Mouse (Mus musculus) lung, postnatal 10 days (tissue): ENCODE results near the gene Tfdp2.
"Not testable (repeated sequence)": the region's sequence is repeated elsewhere in the genome, so short reads cannot be mapped to it uniquely, and the experiment has no call there.

Experiments used
- DNase-seq: peaks from one replicate; pipeline ENCODE4 v3.0.0; 2021

The Tfdp2 gene

GRCm38 (mm10) chr9:96319333-96319732, 123.3 kb downstream of the Tfdp2 start:
- DNase-seq = no peak

GRCm38 (mm10) chr9:96320551-96320980, 124.5 kb downstream of the Tfdp2 start:
- DNase-seq = peak; percentile 58

GRCm38 (mm10) chr9:96322411-96323152, 126.5 kb downstream of the Tfdp2 start:
- DNase-seq = no peak

DNA sequence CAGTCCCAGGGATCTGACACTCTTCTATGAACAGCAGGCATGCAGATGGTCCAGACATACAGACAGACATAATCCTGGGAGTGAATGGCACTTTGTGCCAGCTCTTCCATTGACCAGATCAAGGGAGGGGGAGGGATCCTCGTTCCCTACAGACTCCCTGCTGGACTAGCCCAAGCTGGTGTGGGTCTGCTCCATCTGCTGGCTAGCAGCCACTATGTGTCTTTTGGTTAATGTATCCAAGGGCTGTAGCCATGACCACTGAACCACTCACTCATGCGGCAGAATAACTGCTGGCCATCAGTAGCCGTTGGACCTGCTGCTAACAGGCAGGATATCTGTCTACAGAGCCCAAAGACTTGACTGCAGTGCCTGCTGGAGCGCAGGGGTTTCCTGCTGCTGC, 128.4 kb downstream of the Tfdp2 start:
- DNase-seq = no peak

DNA sequence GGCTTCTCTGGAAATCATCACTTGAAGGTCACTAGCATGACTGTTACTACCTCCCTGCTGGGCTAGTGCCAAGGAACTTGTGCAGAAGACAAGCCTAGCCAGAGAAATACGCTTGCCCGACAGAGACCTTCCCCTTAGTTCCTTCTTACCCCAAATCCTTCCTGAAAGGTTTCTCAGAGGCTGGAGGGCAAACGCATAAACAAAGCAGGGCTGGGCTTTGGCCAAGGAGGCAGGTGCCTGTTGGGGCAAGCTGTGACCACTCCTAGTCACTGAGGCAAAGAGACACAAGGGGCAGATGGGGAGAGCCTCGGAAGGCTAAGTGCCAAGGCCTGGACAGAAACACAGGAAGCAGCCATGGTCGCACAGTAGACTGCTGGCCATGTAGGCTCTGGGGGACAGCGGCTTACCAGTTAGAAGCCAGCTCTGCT, 130.4 kb downstream of the Tfdp2 start:
- DNase-seq = peak; percentile 52

- DNase-seq = no peak
Observed at GRCm38 (mm10) chr9:96328226-96328625, 132.2 kb downstream of the Tfdp2 start.

DNA sequence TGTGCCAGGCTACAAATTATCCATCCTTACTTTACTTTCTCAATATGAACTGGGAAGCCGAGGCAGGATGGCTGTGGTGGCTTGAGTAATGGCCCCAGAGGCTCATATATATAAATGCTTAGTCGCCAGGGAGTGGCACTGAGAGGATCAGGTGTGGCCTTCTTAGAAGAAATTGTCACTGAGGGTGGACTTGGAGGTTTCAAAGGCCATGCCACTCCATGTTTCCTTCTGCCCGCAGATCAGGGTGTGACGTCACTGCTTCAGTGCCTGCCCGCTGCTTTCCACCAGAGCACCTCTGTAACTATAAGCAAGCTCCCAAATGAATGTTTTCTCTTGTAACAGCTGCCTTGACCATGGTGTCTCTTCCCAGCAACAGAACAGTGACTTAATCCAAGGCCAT, 135.1 kb downstream of the Tfdp2 start:
- DNase-seq = no peak

DNA sequence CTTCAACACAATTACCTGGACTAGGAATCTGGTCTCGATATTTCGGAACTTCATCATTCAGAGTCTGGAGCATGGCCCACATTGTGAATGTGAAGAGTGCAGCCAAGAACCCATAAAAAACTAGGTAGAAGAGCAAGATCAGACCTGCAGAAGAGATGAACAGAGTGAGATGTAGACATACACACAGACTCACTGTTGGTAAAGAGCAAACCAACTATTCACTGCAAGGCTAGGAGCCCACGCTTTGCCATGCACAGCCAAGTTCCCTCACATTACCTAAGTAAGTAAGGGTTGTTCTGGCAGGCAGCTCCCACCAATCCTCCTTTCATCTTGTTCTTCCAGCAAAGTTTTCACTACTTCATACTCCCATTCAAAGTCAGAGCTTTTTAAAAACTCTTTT, 149.7 kb downstream of the Tfdp2 start:
- no peak for DNase-seq

- DNase-seq = no peak
Observed at GRCm38 (mm10) chr9:96348885-96349284, 152.8 kb downstream of the Tfdp2 start.

DNA sequence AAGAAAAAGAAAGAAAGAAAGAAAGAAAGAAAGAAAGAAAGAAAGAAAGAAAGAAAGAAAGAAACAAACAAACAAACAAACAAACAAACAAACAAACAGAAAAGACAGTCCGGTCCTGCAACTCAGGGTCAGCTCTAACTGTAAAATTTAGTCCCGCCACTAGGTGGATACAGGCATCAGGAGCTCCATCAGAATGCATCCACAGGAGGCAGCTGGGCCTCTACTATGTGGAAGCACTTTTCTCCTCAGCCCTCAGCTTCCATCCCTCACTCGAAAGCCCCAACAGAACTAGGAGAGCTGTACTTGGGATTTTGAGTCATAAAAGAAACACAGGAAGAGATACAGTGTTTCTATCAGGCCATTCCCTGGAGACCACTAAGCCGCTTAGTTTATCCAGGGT, 153.9 kb downstream of the Tfdp2 start:
- peak; percentile 85 for DNase-seq

GRCm38 (mm10) chr9:96350476-96350875, 154.4 kb downstream of the Tfdp2 start:
- DNase-seq = no peak

- not testable (repeated sequence) for DNase-seq
Observed at GRCm38 (mm10) chr9:96351771-96352170, 155.7 kb downstream of the Tfdp2 start.

DNA sequence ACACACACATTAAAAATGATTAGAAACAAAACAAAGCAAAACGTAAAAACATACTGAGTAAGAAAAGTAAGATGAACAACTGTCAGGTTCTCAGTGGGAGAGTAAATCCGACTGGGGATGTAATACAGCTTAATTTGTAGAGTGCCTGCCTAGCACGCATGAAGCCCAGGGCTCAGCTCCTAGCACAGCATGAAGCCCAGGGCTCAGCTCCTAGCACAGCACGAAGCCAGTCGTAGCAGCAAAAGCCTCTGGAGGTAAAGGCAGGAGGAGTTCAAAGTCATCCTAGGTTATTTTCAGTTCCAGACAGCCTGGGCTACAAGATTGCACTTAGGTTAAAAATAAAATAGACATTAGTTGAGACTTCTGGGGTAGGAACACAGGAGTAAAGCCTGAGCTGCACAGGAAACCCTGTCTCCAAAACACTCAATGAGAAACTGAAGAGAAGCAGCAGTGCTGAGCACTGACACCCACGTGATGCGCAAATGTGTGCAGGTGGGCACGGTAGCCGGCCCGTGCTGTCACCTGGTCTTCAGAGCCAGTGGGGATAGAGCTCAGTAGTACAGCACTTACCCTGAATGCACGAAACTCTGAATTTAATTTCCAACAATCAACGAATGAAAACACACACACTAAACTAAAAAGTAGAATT, 157.2 kb downstream of the Tfdp2 start:
- DNase-seq = no peak

DNA sequence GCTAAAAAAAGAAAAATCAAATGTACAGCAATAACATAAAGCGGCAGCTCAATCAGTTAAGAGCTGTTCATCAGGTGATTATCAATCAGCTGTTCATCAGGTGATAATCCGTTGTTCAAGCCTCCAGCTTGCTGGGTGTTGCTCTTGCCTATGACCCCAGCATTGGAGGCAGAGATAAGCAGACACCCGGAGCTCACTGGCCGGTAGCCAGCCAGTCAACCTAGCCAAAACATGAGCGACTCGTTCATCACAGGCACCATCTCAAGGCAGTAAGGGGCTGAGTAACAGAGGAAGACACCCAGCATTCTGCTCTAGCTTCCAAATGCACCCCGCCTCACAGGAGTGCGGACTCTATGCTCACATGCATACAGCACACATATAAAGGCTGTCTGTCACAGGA, 157.7 kb downstream of the Tfdp2 start:
- peak; percentile 31 for DNase-seq

- DNase-seq = no peak
Observed at GRCm38 (mm10) chr9:96360056-96360455, 164.0 kb downstream of the Tfdp2 start.

DNA sequence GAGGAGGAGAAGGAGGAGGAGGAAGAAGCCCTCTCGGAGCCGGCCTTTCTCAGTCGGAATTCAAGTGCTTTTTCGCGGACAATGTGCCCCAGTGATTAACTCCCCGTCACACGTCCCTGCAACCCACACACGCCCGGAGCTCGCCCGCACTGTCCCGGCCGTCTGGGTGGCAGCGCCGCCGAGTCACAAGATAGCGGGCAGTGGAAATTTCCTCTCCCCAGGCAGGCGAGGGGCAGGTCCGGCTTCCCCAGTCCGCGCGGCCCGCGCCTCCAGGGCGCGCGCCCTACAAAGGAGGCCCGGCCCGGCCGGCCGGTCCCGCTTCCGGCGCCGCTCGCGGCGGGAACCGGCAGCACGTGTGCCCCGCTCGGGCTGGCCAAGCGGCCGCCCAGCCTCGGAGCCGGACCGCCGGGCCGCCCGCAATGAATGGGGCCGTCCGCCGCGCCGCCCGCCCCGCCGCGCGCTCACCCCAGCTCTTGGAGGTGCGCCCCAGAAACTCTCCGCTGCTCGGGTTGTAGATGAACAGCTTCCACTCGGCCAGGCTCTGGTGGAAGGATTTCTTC, 167.6 kb downstream of the Tfdp2 start:
- DNase-seq = peak; percentile 79

DNA sequence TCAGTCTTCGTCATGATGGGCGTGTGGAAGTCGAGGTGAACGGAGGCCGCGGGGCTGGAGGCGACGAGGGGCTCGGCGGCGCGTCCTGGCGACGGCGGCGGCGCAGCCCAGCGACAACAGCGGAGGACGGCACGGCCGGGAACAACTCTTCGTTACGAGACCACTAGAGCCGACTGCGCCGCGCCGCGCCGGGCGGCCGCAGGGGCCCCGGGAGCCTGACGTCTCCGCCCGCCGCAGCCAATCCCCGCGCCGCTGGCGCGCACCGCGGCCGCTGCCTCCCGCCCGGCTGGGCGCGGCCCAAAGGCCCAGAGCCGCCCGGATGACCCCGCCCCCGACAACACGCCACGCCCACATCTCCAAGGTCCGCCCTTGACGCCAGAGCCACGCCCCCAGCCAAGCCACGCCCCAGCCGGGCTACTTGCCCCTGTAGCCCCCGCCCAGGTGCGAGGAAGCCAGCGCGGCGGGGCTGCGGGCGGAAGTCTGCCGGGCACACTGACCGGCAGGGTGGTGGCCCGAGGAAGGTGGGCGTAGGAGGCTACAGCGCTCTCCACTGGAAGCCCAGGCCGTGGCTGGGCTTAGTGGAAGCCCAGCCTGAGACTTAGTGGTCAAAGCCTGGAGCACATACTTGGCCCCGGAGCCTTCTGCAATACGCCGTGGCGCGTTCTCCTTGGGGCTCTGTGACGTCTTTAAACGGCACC, 168.2 kb downstream of the Tfdp2 start, which contains the start of gene Atp1b3:
Atp1b3 (minus strand) TSS at position 302 of the 698 bp plus-strand sequence.
- peak; percentile 98 for DNase-seq

DNA sequence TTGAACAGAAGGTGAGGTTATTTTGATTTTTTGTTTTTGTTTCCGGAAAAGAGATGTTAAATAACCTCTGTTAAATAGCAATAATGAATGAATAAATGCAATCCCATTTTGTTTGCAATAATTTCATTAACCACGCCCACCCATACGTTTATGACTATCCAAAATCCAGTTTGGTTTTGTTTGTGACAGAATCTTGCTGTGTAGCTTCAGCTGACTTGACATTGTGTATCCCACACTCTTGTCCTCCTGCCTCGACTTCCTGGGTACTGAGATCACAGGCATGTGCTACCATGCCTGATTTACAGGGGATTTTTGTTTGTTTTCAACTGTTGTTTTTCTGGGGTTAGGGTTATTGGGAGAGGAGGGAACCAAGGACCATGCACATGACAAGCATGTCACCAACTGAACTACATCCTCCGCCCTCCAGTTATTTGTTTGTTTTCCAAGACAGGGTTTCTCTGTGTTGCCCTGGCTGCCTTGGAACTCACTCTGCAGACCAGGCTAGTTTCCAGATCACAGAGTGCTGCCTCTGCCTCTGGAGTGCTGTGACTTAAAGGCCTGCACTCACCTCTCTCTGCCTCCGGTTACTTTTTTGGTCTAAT, 169.3 kb downstream of the Tfdp2 start:
- no peak for DNase-seq

DNA sequence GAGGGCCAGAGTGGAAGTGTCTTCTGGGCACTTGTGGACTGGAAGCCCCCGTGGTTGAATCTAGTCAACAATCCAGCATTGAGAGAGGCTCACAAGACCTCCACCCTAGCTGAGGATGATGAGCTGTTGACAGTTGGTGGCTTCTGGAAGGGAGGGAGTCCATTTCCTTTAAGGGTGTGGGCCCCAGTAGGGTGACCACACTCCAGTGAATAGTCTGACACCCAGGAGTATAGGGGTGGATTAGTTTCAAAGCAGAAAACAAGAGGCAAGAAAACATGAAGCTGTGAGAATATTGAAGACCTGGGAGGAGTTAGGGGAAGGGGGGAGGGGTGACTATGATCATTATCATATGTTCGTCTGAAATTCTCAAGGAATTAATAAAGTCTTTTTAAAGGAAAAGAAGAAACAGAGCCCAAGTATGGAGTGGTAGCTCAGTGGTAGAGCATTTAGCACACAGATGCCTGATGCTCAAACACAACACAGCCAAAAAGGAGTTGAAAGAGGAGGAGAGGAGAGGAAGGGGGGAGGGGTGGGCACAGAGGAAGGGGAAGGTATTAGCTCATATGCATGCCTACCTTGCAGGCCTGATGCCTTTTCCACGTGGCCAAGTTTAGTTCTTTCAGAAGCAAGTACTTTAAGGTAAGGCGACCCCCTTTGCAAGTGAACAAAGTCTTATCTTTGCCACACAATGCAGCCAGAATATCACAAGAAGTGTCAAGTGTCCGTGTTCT, 173.7 kb downstream of the Tfdp2 start:
- DNase-seq = no peak

DNA sequence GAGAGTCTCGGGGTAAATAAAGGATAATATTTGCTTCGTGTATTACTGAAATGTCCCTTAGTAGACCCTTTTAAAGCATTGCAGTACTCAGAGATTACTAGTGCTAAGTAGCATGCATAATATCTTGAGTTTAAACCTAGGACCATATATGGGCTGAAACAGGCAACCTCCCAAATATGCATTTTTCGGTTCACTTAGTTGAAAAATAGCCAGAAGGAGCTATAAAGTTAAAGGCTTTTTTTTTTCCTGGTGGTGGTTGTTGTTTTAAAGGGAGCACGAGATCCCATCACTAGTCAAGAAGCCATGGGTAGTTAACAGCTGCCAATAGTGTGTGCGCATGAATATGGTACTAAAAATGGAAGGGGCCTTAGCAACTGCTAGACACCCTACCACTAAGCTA, 175.0 kb downstream of the Tfdp2 start:
- DNase-seq = no peak
